In the genomic region with DNA sequence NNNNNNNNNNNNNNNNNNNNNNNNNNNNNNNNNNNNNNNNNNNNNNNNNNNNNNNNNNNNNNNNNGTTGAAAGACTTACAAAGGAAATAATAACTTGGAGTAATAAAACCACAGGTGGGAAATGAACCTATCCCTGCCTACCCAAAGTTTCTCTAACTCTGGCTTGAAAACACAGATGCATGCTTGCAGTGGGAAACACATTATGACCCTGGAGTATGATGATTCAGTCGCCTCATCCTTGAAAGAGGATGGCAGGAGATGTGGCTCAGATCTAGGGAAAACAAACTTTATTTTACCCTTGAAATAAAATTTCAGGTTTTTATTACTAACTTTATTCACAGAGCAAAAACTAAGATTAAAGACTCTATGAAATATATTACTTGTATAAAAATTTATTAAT, we compare ENCODE assay signal across 12 mouse cellular contexts.
"Had no signal": no experiment of that assay in that cellular context is flagged by ENCODE, and none has a peak within 500 bp of the region (broad histone marks: within the 10 kb centered on the region; RNA-seq: fewer than 3 reads in every experiment).

No protein-coding gene starts in this region.

- DNase-seq: retina, postnatal 1 day; right cerebral cortex, adult 18-20 months; right cerebral cortex, postnatal 14 days; right cerebral cortex, postnatal 25 days; right cerebral cortex, postnatal 4 days; spleen, adult 18-20 months; thymus, adult 18-20 months; thymus, adult 2 months; thymus, postnatal 14 days; thymus, postnatal 25 days; thymus, postnatal 36 days; thymus, postnatal 4 days had no signal
